Mouse (Mus musculus) small intestine, adult 2 months (tissue): ENCODE results near the gene Pde4b.

ENCODE experiments used
- CTCF ChIP-seq: fragments of 200-500 bp; IDR thresholded peaks from 2 replicates; pipeline ENCODE4 v1.5.1; 2012; ENCODE audit warnings: low read depth, mild to moderate bottlenecking, control low read depth, inconsistent platforms, low read length, moderate library complexity, mixed read lengths; ENCODE audit not compliant: insufficient replicate concordance, insufficient read length; ENCODE audit errors: extremely low read depth
- POLR2A ChIP-seq: fragments of 200-500 bp; IDR thresholded peaks from 2 replicates; pipeline ENCODE4 v1.6.1; 2012; ENCODE audit warnings: low read depth, mild to moderate bottlenecking, control low read depth, inconsistent platforms, low read length, moderate library complexity

DNA sequence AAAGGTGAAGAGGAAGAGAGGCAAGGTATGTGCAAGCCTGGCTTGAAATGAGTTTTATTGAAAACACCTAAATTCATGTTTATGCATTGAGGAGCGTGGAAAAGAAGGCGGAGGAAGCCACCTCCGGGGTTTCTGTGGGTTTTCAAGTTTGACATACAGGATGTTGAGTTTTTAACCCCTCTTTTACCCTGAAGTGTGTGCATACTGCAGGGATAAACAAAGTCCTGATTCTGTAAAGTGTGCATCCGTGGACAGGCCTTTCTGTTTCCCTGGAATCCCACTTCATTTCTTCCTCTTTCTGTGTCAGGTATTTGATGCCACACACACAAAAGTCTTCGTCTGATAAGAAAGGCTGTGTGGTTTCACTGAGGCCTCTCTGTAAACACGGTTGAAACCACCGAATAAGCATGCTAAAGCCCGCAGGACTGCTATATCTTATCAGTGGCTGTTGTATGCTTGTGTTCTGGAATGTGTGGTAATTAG, 481.8 kb downstream of the Pde4b start:
- no peak for TF ChIP-seq CTCF
- TF ChIP-seq POLR2A, result no peak
